Mouse (Mus musculus): ENCODE data around the gene Scamp4.
A peak's percentile ranks its signal among the peaks of the same experiment; 100 is the strongest.

GRCm38 (mm10) chr10:80589879-80590854 is 12.5 kb upstream of the Scamp4 start, which contains the start of gene Abhd17a:
- TF ChIP-seq CTCF (conservative IDR thresholded peaks at IDR 0.05; ENCODE audit: insufficient read depth, insufficient read length, low read depth, low read length) (no peak), POLR2A (IDR thresholded peaks at IDR 0.05; ENCODE audit: low read depth, low read length) (peak; percentile 48)
